Mouse (Mus musculus): ENCODE measurements around the gene Wdr63.

Gene Wdr63

DNA sequence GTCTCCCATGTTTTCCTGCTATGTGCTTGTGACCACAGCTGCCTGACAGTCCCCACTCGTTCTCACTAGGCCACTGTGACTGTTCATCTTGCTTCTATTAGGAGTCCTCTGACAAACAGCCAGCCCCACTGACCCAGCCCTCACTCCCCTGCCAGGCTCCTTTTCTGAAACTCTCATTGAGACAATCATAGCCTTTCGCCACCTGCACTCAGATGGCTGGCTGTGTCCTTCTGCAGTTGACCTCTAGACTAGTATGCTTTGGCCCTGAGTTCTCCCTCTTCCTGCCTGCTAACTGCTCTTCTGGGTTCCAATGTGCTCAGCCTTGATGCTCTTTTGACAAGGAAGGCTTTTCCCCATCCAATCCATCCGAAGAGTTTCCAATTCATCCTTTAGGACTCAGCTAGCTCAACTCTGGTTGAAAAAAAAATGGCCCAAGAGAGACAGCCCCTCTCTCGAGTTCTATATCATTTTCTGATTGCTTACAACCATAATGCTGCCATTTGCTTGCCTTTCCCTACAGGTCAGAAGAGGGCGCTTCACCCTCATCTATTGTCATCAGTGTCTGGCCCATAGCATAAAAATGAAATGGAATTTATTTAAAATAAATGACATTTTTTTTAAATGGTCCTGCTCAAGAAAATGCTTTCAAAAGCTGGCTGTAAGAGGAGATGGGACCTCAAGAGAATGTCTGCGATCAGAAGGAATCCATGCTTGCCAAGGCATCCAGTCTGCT is 54.7 kb downstream of the Wdr63 start:
- no peak for DNase-seq (ENCODE audit: low read depth, low spot score)

- DNase-seq (ENCODE audit: low read depth, low spot score): peak; percentile 27
These were observed 56.5 kb downstream of the Wdr63 start for GRCm38 (mm10) chr3:146051277-146052007.

DNA sequence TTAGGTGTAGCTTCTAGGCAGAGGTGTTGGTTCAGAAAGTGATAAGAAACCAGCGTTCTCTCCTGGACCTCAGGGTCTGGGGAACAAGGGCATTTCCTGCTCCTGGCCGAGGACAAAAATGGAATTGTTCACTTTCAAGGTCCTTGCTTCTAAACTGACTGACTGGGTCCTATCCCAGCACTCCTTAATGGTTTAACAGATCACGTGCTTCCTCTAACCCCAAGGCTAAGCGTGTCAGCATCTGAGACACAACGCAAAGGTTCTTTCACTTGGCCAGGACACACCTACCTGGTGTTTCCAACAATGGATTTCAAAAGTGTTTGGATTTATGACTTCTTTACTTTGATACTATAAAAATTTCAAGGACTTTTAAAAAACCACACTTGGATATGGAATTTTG is 58.0 kb downstream of the Wdr63 start:
- no peak for DNase-seq (ENCODE audit: low read depth, low spot score)

DNA sequence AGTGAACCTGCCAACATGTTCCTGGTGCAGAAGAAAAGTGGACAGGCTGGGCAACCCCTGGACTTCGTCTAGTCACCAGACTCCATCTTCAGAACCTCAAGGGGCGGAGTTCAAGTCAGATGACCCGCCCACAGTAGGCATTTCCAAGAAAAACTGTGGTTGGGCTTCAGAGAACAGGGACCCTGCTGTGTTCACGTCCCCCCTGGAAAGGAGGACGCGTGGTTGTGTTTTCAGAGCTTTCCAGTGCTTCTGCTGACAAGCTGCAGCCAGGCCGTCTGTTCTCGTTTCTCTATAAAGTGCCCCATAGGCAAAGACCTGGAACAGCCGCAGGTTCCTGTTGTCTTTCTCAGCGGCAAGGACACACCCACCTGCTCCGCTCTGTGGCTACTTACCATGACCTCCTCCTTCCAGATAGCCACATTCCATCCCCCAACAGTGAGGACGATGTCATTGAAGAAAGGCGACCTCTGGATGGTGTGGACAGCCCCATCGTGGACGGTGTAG is 60.2 kb downstream of the Wdr63 start:
- DNase-seq (ENCODE audit: low read depth, low spot score): no peak

- no peak for DNase-seq (ENCODE audit: low read depth, low spot score)
These were observed 61.9 kb downstream of the Wdr63 start for GRCm38 (mm10) chr3:146046076-146046475.

- no peak for DNase-seq (ENCODE audit: low read depth, low spot score)
These were observed 63.0 kb downstream of the Wdr63 start for GRCm38 (mm10) chr3:146044977-146045376.

- DNase-seq (ENCODE audit: low read depth, low spot score): no peak
These were observed 66.5 kb downstream of the Wdr63 start for GRCm38 (mm10) chr3:146041382-146041781.

DNA sequence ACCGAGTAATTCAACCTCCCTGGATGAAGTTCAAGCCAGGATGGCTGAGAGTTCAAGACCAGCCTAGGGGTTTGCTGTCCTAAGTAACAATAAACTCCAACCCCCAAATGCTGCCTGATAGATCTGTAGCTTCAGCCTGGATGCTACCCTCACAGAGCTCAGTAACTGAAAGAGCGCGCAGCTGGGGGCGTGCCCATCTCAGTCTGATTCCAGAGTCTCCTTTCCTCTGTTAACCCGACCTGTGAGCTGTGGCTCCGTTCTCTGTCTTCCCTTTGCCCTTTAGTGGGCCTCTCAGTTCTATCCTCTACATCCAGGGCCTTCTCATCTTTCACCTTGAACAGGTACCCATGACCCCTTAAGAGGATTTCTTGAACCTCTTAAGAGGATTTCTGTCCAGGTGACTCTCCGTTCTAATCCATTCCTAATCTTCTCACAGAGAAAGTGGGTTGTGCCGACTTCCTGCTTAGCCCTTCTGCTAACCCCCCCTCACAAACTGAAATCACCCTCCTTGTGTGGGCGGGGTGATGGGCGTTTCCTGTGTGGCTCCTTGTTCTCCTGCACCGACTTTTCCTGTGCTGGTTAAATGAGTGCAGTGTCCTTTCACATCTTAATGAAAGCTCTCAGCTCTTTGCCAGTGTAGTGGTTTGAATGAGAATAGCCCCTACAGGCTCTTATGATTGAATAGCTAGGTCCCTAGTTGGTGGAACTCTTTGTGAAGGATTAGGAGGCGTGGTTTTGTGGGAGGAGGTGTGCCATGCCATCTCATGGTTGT is 68.6 kb downstream of the Wdr63 start:
- DNase-seq (ENCODE audit: low read depth, low spot score): peak; percentile 68

- DNase-seq (ENCODE audit: low read depth, low spot score): no peak
These were observed 70.0 kb downstream of the Wdr63 start for GRCm38 (mm10) chr3:146037906-146038305.

DNA sequence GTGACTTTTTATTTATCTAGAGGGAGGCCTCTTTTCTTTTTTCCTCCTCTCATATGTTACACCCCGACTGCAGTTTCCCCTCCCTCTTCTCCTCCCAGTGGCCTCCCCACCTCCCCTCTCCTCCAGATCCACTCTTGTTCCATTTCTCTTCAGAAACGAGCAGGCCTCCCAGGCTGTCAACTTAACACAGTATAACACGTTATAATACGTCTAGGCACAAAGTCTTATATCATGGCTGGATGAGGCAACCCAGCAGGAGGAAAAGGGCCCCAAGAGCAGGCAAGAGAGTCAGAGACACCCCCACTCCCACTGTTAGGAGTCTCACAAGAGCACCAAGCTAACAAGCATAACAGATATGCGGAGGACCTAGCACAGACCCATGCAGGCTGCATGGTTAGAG is 75.0 kb downstream of the Wdr63 start:
- DNase-seq (ENCODE audit: low read depth, low spot score): no peak

- DNase-seq (ENCODE audit: low read depth, low spot score): no peak
These were observed 77.6 kb downstream of the Wdr63 start for GRCm38 (mm10) chr3:146030255-146030836.

GRCm38 (mm10) chr3:146029234-146029633 is 78.7 kb downstream of the Wdr63 start:
- DNase-seq (ENCODE audit: low read depth, low spot score): no peak

DNA sequence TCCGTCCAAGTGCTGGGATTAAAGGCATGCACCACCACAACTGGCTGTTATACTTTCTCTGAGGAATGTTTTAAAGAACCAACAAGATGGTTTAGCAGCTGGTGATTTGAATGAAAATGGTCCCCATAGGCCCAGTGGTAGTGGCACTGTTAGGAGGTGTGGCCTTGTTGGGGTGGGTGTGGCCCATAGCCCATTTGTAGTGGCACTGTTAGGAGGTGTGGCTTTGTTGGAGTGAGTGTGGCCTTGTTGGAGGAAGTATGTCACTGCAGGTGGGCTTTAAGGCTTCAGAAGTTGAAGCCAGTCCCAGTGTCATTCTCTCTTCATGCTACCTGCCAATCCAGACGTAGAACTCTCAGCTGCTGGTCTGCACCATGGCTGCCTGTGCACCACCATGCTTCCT is 79.5 kb downstream of the Wdr63 start:
- no peak for DNase-seq (ENCODE audit: low read depth, low spot score)

DNA sequence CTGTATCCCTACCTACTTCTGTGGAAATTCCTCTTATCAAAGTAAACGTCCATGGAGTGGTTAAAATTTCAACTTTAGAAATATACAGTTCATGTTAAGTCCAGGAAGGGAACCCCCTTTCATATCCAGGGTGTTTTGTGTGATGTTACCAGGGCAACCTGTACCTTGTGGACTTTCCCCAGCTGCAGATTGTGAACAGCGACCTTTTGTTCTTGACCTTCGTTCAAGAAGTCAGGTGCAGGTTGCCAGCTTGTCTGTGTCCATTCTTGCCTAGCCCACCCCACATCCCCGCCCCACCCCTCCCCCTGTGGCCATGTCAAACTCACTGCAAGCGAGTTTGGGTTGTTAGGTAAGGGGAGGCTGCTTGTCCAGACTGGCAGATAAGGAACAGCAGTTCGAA is 80.8 kb downstream of the Wdr63 start:
- no peak for DNase-seq (ENCODE audit: low read depth, low spot score)

GRCm38 (mm10) chr3:146025499-146025898 is 82.4 kb downstream of the Wdr63 start:
- no peak for DNase-seq (ENCODE audit: low read depth, low spot score)

- no peak for DNase-seq (ENCODE audit: low read depth, low spot score)
These were observed 83.2 kb downstream of the Wdr63 start for GRCm38 (mm10) chr3:146024746-146025145.

DNA sequence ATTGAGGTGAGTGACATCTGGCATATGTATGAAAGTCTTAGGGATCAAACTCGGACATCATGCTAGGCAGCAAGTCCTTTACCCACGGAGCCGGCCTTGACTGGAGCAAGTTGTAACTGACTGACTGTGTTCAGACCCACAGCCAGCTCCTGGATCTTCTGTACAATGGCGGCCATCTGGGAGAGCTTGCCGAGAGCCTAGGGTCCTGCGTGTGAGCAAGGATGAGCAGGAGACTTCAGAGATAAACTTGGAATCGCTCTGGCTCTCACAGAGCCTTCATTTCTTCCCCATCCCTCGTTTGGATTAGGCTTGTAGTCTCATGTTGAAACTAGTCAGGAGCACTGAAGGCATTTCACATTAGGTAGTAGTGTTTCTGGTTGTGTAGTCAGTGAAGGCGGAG is 85.7 kb downstream of the Wdr63 start:
- DNase-seq (ENCODE audit: low read depth, low spot score): no peak

DNA sequence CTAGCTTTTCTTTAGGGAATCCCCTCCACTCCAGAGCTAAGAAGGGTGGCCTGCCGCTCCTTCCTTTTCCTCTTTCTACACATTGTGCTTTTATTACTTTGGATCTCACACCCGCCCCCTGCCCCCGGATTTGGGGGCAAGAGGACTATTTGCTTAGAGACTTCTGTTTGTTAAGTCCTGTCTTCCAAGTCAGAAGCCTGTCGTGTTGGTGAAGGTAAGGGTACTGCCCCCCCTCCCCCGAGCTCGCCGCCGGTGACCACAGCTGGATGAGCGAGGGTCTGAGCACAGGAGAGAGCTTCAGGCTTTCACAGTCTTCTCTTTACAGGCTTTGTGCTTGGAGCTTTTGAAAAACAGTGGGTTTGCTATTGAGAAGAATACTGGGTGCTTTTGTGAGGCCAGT is 90.4 kb downstream of the Wdr63 start:
- DNase-seq (ENCODE audit: low read depth, low spot score): no peak

- DNase-seq (ENCODE audit: low read depth, low spot score): no peak
These were observed 91.0 kb downstream of the Wdr63 start for GRCm38 (mm10) chr3:146016979-146017378.

DNA sequence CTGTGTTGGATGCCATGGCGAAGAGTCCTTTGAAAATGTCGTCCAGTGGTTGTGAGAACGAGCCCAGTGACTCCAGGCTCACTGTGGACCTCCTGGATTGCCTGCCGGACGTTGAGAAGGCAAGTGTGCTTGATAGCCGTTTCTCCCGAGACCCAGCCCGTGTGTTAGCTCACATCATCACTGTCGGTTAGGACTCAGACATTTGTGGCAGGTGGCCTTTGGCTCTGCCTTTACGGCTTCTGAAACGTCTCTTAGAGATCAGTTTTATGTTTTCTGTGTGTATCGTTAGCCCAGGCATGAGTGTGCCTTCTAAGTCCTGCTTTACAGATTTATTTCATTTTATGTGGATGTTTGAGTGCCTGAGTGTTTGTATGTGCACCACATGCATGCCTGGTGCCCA is 93.6 kb downstream of the Wdr63 start:
- no peak for DNase-seq (ENCODE audit: low read depth, low spot score)

DNA sequence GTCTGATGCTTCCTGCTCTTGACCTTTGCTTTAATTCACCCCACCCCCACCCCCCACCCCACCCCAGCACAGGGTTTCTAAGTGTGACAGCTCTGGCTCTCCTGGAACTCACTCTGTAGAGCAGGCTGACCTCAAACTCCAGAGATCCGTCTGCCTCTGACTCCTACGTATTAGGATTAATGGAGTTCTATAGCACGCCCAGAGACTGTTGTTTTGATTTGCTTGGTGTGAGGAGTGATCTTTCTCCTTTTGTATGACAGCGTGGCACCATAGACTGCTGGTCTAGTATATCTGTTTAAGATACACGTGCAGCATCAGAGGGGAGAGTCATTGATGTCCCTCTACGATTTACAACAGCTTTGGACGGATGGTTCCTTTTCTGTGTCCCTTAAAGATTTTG is 94.4 kb downstream of the Wdr63 start:
- no peak for DNase-seq (ENCODE audit: low read depth, low spot score)

Data from retina, postnatal 7 days (tissue).